Mouse (Mus musculus) layer of hippocampus, postnatal 25 days (tissue): ENCODE data around the gene Glb1. TPM values are rescaled to one million over a fixed set of nuclear protein-coding genes. Genes with fewer than 3 reads are reported as not detected.
"Not testable (repeated sequence)": the region's sequence is repeated elsewhere in the genome, so short reads cannot be mapped to it uniquely, and the experiment has no call there.

Experiments
- DNase-seq, 2 experiments: peaks; one replicate each; pipeline ENCODE4 v3.0.0; 2022; ENCODE audit warnings: mixed read lengths in 2 of 2, low spot score in 1 of 2; ENCODE audit errors: extremely low spot score in 1 of 2
- total RNA-seq, 2 experiments: library from RNA; stranded (reverse); gene quantifications; 2 replicates each; pipeline ENCODE4 v1.2.3; 2021

The Glb1 gene
- total RNA-seq, result 10 to 100 TPM; 22.8 to 23.7 TPM

DNA sequence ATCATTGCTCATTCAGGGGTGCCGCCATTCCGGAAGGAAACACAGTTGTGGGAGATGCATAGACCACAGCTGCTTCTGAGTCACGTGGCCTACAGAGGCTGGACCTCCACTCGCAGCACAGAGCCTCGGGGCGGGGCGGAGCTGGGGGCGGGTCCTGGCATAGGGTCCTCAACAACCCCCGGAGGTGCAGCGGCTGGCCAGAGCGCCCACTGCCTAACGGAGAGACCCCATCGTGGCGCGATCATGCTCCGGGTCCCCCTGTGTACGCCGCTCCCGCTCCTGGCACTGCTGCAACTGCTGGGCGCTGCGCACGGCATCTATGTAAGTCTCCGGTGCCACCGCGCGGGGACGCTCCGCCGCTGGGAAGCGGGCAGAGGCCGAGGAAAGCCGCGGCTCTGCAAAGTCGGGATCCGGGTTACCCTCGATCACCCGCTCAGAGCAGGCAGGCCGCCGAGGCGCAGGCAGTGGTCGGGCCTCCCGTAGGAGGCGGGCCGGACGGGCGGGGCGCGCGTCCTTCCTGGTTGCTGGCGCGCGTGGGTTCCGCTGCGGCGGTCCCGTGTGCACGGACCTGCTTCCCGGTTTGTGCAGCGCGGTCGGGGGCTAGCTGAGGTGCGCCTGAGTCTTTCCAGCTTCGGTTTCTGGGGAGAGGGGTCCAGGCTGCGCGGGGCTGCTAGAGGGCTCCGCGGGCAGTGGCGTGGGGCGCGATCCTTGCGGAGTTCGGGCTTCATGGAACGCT is at the start of gene Glb1, which contains the start of gene Tmppe:
Gene Glb1 (plus strand): TSS at position 128 of the 736 bp plus-strand sequence.
Gene Tmppe (plus strand): TSS at position 157 of the 736 bp plus-strand sequence.
- DNase-seq, result peak; percentile 55 to 75

- peak; percentile 61 to 74 for DNase-seq
Measured at GRCm38 (mm10) chr9:114367783-114368470, 32.9 kb upstream of the Glb1 start.

DNA sequence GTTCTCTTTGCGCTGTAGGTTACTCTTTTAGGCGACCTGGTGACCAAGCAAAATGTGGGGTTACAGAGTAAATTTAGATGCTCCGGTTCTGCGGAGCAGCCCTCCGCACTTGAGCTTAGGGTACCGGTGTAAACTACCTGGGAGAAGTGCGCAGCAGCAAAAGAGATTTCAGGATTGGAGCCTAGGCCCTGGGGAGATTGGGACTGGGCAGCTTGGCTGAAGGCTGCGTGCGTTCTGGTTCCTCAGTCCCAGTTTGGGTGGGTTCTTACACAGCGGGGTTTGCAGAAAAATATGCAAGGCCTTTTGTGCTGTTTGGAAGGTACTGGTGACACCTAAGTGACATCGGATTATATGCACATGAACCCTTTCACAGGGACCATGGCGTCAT is 32.4 kb upstream of the Glb1 start:
- DNase-seq, result no peak

DNA sequence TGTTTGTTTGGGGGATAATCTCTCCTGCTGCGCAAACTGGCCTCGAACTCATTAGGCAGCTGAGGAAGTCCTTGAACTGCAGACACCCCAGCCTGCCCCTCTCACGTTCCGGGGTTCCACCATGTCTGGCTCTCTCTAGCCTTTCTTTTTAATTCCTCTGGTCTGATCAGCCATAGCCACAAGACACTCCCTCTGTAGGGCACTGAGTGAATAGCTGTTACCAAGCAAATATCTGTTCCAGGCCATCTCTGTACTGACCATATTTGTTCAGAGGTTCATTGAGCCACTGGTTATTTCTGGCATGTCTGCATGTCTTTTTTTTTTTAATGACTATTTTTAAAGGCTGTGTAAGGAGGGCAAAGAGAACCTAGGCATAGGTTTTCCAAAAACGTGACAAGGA is 31.5 kb upstream of the Glb1 start:
- DNase-seq, result not testable (repeated sequence)

- peak in 1 of 2 experiments; percentile 12 for DNase-seq
Measured at GRCm38 (mm10) chr9:114371717-114372116, 29.2 kb upstream of the Glb1 start.

- no peak for DNase-seq
Measured at GRCm38 (mm10) chr9:114375276-114375962, 25.5 kb upstream of the Glb1 start.

DNA sequence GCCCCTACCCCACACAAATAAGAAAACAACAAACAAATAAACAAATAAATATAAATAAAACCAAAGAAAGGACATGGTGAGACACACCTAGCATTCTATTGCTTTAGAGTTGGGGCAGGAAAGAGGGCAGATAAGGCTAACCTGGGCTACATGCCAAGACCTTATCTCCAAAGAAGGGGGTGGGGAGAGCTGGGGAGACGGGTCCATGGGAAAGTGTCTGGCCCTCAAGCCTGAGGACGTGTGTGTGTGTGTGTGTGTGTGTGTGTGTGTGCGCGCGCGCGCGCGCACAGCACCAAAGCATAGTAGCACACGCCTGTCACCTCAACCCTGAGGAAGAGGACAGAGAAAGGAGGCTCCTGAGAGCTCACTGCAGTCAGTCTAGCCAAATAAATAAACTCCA is 23.7 kb upstream of the Glb1 start:
- DNase-seq, result no peak

DNA sequence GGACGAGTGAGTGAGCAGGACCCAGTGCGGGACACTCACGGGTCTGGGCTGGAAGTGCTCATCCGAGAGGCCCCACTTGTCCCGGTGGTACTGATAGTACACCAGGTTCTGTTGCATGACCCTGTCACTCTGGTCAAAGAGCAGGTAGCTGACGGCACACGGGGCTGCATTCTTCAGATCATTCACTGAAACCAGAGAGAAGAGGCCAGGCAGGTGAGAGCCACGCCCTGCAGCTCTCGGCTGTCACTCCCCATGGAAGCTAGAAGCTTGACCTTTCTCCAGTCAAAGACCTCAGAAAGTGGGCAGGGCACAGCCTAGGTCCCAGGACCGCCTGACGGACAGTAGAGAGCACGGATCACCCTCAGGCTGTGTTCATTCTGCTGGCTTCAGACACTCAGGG is 21.0 kb upstream of the Glb1 start:
- no peak for DNase-seq

DNA sequence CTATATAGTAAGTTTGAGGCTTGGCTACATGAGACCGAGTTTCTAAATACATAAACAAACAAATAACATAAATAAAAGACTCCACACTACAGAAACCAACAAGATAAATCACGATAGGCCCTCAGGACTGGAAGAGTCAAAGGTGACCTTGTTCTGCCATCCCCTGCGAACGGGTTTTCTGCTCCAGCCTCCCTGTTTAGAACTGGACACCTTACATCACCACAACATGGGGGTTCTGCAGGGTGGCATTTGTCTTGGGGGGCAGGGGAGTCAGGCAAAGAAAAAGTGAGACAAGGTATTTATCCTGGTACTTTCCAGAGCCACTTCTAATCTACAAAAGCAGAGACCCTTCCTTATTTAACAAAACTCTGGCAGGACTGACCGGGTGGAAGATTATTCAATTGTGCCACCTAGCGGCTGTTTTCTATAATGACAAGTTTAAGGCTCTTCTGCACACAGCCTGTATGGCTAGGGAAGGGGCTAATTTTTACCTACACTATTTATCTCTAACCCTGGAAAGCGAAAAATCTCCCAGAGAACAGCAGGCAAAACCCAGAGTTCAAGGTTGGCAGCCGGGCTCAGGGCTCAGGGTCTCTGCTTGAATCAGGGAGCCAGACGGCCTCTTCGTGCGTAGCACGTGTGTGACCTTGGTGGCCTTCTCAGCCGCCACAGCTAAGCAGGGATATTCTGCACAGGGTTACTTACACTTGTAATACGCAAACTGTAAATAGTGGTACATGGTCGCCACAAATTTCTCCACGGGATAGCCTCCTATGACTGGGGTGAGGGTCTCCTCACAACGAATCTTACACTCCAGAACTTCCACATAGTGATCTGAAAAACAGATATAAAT is 19.8 kb upstream of the Glb1 start:
- peak in 1 of 2 experiments; percentile 20 for DNase-seq

DNA sequence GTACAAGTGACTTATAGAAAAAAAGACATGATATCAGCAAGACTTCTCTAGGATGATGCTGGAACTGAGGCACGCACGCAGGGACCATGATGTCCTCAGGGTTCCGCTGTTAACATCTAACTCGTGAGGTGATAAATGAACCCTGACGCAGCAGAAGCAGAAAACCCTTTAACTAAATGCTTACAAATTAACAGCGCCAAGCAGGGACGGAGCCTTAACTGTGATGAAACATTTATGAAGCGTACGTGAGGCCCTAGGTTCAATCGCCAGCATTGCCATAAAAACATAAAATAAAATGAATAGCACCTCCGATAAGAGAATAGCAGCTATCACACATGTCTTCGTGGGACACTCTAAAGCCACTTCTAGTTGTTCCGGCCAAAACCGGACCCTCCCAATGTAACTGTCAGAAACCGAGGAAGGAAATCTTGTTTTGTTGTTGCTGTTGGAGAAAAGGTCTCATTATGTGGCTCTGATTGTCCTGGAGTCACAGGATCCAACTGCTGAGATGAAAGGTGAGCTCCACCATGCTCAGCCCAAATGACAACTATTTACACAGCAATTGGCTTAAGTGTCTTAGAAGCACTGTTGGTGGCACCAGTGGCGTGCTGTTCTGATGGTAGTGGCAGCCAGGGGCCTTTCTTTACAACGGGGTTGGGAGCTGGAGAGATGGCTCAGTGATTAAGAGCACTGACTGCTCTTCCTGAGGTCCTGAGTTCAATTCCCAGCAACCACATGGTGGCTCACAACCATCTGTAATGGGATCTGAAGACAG is 17.8 kb upstream of the Glb1 start:
- DNase-seq, result no peak

- DNase-seq, result no peak
Measured at GRCm38 (mm10) chr9:114384691-114385090, 16.2 kb upstream of the Glb1 start.

GRCm38 (mm10) chr9:114385160-114385559 is 15.7 kb upstream of the Glb1 start:
- no peak for DNase-seq

- no peak for DNase-seq
Measured at GRCm38 (mm10) chr9:114387086-114387485, 13.8 kb upstream of the Glb1 start.

DNA sequence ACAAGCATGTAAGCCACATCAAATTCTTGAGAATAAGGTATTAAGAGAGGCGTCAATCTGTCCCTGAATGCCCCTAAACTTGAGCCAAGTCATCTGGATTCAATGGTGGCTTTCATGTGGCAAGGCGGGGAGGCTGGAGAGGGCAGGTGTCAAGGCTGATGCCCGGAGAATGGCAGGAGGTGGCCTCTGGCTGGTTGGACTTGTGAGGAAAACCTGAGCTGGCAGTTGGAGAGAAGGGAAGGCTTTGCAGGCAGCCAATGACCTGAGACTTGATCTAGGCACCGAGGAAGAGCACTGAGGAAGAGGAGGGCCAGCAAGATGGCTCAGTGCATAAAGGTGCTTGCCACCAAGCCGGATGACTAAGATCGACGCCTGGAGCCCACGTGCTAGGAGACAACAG is 12.6 kb upstream of the Glb1 start:
- DNase-seq, result no peak

GRCm38 (mm10) chr9:114388701-114389370 is 12.0 kb upstream of the Glb1 start:
- no peak for DNase-seq

DNA sequence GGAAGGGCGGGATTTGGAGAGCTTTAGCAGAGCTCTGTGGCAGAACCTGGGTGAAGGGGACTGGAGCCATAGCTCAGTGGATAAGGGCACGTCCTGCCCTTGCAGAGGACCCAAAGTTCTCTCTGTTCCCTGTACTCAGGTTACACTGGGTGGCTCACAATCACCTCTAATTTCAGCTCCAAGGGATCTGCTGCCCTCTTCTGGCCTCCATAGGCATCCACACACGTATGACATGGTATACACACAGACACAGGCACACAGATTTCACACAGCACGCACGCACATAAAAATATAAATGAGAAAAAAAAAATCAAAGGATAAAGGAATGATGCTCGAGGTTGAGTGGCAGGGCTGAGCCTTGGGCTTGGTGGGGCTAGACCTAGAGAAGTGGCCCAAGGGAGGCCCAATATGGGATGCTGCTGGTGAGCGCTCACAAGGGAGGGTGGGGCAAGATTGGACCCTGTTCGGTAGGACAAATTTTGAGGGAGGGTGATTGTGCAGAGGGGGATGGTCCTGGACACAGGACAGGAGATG is 11.4 kb upstream of the Glb1 start:
- no peak for DNase-seq

GRCm38 (mm10) chr9:114389905-114390748 is 10.7 kb upstream of the Glb1 start, which contains the start of gene Crtap:
Gene Crtap, minus strand, starts transcription at chr9:114390675.
- DNase-seq, result peak; percentile 24 to 36

DNA sequence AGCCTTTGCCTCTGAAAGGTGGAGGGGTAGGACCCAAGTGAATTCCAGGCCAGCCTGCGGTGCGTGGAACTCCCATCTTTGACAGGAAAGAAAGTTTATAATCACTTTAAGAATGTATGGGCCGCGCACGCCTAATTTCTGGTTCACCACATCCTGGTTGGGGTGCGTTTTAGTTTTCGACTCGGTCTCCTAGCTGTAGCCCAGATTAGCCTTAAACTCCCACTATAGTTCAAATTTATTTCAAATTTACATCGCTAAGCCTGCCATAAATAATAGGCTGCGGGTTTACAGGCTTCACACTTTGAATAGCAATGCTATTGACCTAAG is 10.2 kb upstream of the Glb1 start:
- no peak for DNase-seq
